Mouse (Mus musculus): ENCODE results near the gene Plxna4. TPM values are rescaled to one million over a fixed set of nuclear protein-coding genes. Genes with fewer than 3 reads are reported as not detected.

Plxna4 gene
- total RNA-seq (2023): not detected

DNA sequence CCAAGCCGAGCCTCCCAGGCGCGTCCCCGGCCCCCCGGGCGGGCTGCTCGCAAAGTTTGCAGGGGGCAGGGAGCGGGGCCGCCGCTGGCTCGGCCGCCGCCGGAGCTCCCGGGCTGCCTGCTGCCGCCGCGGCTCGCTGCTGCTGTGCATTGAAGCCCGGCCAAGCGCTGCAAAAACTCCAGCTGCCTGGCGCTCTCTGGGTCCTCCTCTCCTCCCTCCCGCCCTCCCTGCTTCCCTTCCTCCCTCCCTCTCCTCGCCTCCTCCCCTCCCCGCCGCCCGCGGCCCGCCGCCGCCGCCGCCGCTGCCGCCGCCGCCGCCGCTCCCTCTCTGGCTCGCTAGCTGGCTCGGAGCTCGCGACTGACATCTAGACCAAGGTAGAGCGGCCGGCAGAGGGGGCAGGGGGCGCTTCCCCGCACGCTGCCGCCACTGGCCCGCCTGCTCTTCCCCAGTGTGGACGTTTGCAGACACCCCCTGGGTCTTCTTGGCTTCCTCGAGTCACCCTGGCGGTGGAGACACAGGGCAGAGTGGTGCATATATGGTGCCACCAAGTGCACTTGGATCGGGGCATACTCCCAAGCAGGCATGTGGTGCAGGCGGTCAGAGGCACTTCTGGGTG is at the start of gene Plxna4:
Plxna4 (minus strand) TSS at position 137 of the 616 bp plus-strand sequence.

Measured in T-cell, adult 66 days (primary cell).